Mouse (Mus musculus): Measurements from ENCODE around the gene Ctu2.

The Ctu2 gene

DNA sequence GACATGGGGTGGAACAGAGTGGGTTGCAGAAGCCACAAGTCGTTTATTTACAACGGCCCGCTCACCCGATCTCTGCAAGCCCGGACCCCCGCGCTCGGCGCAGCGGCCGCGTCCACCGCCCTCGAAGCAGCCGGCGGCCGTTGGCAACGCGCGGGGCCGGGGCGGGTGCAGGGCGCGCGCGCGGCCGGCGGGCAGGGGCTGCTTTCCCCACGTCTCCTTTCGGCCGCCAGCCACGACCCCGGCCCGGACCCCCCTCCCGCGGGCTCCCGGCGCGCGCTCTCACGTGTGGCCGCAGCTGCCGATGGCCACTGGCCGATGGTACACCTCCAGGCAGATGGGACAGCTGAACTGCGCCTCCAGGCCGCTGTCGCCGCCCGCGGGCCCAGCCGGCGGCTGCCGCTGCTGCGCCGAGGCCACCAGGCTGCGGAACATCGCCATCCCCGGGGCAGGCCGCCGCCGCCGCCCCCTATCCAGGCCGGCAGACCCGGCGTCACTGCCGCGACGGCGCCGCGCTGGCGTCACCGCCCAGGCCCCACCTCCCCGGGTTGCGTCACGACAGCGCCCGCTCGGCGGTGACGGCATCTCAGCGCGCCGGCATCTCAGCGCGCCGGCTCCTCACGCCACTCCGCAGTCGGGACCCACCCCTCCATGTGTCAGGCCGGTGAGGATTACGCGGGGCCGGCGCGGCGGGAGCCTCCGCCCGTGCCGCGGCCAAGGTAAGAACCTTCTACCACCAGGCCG is at the start of gene Ctu2, which contains the start of gene Rnf166:
Ctu2 (plus strand) TSS at position 564 of the 741 bp plus-strand sequence.
Rnf166 (minus strand) TSS at position 485 of the 741 bp plus-strand sequence.
- in situ Hi-C loops (cut with MboI, MseI), result no loop called here

DNA sequence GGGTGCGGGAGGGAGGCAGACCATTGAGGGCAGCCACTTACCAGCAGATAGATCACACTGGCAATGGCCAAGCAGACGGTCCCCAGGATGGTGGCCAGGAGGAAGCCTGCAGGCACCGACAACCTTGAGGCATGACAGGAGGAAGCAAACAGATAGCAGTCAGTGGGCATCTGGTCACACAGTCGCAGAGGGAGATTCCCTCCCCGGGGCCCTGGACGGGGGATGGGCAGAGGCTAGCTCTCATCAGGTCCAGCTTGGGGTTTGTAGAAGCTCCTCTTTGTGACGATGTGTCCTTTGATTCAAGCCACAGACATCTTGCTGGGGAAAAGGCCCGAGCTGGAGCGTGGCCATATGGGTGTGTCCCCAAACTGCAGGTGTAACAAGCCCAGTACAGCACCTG is 49.8 kb upstream of the Ctu2 start:
- in situ Hi-C loops (cut with MboI, MseI), result no loop called here

DNA sequence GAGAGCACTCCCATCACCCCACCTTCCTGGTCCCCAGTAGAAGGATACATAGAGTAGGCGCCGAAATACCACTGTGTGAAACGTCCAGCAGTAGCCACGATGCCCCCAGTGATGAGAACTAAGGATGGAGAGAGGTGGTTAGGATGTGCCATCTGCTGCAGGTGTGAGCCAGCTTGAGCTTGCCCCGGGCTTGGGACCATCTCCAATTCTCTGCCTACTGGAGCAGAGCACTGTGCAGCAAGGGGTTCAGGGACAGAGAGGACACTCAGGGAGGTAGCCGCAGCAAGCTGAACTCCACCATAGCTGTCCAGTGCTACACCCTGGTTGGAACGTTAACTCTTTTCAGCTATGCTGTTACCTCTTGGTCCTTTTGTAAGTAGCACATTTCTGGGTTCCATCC is 48.3 kb upstream of the Ctu2 start:
- in situ Hi-C loops (cut with MboI, MseI), result no loop called here

DNA sequence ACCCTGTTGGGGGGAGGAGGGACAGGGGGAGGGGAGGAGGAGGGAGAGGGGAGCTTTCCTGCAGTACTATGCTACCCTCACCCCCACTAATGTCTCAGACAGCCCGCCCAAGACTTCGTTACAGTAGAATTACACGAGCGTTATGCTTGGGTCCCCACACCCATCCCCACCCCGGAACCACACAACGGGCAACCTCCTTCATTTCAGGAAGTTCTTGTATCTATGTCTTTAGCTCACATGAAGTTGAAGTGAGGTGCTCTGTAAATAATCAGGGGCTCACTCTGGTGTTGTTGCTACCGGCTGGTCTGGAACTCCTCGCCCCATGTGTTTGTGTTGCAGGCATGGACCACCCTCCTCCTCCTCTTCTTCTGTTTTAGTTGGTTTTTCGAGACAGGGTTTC is 47.8 kb upstream of the Ctu2 start:
- in situ Hi-C loops (cut with MboI, MseI), result no loop called here

DNA sequence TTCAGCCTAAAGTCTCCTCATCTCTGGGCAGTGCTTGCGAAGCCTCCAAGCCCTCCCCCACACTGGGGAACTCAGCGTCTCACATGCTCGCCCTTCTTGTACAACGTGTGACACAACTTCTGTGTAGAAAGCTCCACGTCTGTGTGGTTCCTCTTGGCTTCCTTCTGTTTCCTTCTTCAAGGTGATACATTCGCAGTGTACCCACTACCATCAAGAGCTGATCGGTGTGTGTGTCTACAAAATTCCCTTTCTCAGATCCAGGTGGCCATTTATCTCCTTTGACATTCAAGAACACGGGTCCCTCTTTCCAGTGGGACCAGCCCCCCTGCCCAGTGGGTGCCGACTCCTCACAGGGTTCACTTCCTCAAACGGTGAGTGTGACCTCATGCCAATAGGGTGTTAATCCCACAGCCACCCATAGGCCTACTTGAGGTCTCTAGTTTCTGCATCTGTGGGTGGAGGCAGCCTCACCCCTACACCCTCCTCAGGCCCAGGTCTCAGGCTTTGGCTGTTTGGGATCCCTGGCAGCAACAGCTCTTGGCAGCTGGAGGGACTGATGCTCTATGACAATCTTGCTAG is 45.8 kb upstream of the Ctu2 start:
- in situ Hi-C loops (cut with MboI, MseI), result loop anchor here (5.0 kb wide), 2 partner anchors 42 to 148 kb away; partner anchors contain the start of gene Zfpm1

DNA sequence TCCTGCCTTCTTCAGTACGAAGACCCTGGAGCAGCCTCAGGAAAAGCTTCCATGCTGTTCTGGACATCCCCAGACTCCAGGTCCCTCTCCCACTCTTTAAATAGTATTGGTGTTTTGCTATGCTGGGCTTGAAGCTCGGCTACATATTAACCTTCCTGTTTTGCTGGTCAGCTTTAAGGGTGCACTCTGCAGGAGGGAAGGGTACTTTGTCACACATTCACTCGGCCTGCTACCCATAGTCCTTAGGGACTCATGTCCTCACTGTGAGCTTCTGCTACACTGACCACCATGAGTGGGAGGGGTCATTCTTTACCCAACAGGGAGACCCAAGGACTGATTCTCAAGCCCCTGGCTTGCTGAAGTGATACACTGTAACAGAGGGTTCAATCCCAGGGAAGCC is 45.3 kb upstream of the Ctu2 start:
- in situ Hi-C loops (cut with MboI, MseI), result loop anchor here (5.0 kb wide), 2 partner anchors 42 to 148 kb away; partner anchors contain the start of gene Zfpm1

DNA sequence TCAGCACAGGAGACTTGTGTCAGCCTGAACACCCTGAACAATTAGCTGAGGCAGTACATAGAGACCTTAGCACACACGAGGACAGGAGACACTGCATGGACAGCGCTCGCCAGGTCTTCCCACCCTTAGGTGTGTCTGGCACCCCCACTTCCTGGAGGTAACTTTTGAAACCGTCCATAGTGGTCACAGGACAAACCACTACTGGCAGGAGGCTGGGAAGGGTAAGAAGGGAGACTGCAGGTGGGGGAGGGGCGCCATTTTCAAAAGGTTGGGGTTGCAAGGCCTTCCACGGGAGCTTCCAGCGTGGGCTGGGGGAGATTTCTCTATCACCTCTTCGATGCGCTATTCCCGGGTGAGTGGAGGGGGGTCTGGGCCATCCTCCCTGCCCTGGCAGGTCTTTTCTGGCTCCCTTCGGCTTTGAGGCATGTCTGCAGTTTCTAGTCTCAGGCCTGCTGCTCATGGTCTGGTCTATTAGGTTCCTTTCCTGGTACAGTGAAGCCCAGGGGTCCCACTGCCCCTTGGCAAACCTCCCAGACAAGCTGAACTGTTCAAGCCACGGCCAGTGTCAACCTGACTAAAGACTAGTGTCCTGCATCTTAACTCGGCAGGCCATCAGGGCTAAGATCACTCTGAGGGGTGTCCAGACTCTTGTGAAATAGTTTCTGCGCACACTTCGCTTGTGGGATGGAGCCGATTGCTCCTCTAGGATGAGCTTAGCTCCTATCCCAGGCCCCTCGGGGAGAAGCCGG is 44.1 kb upstream of the Ctu2 start:
- in situ Hi-C loops (cut with MboI, MseI), result loop anchor here (5.0 kb wide), 2 partner anchors 40 to 150 kb away; partner anchors contain the start of gene Zfpm1

DNA sequence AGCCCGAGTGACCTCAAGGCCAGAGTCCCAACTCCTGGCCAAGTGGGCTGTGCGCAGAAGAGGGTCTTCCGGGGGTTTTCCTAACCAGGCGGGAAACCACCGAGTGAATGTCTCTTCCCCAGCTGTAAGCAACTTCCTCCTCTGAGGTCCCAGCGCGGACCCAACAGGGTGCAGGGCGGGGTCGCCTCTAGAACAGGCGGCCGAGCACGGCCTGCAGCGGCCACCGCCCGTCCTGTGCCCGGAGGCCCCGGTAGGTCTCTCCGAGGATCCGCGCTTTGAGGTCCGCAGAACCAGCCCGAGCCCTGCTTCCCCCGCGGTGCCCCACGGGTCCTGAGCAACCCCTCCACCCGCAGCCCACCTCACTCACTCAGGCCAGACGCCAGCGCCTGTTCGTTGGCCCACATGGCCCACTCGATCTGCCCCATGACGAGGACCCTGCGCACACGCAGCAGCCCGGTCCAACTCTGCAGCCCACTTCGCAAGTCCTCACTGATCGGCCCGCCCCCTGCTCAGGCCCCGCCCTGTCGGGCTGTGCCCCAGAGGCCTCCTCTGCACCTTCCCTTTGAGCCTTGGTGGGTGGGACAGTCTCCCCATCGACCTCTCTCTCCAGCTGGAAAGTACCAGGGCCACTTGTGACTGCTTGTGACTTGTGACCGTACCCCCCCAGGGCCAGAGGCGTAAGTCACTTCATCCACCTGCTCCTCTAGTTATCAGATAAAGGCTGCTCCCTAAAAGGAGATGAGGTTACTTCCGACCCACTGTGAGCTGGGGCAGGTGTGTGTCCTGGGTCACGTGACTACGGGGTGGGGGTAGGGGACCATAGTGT is 43.3 kb upstream of the Ctu2 start, which contains the start of gene Cyba:
Cyba (minus strand) TSS at position 488 of the 826 bp plus-strand sequence.
- in situ Hi-C loops (cut with MboI, MseI), result loop anchor here (5.0 kb wide), 2 partner anchors 40 to 150 kb away; partner anchors contain the start of gene Zfpm1

DNA sequence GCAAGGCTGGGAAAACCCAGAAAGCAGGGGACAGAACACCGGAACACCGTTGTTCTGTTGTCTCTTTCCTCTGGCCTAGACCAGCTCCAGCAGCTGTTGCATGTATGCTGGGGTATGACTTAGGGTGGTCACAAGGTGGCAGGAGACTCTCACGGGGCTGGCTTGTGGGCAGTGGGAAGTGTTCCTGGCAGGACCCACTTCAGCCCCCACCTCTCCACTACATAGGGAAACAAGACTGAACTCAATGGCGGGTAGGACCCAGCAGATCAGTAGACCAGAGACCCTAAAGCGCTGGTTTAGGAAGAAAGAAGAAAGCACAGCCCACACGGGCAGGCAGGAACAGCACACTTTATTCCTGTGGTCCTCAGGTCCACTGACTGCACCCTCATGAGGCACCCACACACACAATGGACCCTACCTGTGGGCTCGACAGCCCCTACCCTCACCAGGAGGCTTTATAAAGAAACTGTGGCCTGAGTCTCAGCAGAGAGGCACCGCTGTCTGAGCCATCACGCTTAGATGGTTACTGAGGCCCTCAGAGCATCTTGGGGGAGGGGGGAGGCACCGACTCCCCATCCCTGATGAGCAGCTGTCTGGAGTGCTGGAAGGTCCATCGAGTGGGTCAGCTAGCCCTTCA is 42.6 kb upstream of the Ctu2 start:
- in situ Hi-C loops (cut with MboI, MseI), result loop anchor here (5.0 kb wide), 2 partner anchors 39 to 151 kb away; partner anchors contain the start of gene Zfpm1

DNA sequence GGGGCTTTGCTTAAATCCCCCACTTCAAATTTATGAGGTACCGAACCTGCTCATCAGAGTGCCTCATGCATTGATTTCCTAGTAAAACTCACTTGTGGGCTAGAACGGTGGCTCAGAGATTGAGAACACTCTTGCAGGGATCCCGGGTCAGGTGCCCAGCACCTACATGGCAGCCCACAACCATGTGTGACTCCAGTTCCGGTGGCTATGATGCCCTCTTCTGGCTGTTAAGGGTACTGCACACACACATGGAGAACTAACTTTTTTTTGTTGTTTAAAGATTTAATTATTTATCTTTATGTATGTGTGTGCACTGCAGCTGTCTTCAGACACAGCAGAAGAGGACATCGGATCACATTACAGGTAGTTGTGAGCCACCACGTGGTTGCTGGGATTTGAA is 40.6 kb upstream of the Ctu2 start:
- in situ Hi-C loops (cut with MboI, MseI), result no loop called here

DNA sequence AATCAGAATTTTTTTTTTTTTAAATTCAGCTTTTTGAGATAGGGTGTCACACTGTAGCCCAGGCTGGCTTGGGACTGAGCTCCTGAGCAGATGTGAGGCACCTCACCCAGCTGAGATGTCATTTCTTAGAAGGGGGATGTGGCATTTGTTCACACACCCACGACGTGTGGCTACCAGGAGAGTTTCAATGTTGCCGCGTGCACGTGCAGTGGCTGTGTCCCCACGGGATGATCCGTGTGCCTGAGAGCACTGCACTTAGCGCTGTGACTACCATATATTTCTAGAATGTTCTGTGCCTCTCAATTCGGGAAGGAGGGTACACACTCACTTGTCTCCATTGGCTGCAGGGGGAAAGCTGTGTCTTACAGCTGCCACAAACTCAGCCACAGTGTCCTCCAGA is 39.8 kb upstream of the Ctu2 start:
- in situ Hi-C loops (cut with MboI, MseI), result no loop called here

DNA sequence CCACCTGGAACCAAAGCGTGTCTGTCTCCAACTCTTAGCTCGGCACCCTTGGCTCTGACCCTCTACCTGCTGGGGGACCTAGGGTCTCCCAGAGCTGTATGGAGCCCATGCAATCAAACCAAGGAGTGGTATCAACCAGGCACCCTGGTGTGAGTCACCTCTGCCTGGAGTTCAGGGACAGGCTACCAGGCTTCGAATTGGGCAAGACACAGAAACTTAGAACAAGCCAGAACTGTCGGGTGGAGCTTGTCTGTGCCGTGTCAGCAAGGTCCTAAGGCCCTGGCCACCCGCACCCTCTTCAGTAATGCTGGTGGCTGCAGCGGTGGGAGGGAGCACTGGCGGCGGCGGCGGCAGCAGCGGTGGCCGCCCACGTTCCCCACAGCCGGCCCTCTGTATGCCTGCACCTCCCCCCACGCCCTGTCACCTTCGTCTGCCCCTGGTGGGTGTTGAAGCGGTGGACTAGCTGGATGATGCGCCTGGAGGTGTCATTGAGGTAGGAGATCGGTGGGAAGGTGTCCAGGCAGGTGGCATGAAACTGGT is 39.3 kb upstream of the Ctu2 start:
- in situ Hi-C loops (cut with MboI, MseI), result no loop called here

DNA sequence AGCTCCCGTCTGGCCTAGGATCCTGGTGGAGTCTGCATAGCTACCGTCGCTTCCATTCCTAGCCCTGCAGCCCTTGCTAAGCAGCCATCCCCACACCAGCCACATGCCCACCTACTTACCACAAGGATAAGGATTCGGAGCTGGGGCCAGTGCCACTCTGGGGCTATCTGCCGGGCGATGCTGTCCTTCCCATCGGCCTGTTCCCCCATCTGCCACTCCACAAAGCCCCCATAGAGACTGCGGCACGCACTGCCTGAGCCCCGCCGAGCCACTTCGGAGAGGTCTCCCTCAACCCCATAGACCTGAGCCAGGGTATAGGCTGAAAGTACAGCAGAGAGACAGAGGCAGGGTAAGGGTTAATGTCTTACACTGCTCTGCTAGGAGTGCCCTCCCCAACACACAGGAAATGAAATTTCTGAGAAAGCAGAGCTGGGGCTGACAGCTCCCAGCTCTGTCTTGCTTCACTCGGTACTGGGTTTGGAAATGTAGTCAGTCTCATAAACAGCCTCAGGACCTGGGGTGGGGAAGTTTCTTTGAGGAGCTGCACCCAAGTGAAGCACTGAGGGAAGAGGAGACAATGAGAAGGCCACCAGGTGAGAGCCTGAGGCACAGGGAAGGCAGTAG is 38.1 kb upstream of the Ctu2 start:
- in situ Hi-C loops (cut with MboI, MseI), result no loop called here

DNA sequence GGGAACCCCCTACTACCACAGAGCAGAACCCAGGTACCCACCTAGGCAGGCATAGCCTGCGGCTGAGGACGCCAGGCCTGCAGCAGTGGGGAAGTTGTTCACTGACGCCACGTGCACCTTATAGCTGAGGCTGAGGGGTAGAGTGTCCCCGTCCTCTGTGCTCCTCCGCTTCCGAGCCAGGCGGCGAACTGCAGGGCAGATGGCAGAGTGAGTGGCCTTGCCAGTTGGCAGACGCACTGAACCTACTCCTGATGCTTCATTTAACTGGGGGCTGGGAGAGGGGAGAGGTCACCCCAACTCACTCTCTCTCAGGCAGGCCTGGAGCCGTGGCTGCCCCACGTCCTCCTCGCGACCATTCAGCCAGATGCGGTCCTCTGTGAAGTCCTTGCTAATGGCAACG is 36.6 kb upstream of the Ctu2 start:
- in situ Hi-C loops (cut with MboI, MseI), result no loop called here

DNA sequence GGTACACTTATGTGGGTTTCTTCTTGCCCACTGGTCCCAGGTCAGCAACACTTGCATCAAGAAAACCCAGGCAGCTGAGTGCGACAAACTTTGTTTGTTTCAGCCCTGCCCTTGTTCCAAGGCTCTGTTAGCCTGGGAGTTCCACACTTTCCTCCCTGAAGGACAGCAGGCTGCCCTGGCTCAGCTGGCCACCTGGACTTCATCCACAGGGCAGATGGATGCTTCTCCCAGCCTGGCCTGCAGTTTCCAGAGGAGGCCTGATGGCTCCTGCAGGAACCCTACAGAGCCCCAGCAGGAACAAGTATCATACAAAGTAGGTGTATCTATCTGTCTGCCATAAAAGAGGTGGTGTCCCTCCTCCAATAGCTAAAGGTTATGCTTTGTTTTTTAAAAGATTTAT is 34.6 kb upstream of the Ctu2 start:
- in situ Hi-C loops (cut with MboI, MseI), result loop anchor here (5.0 kb wide), 1 partner anchor 614 kb away; the partner anchor contains the start of gene Klhdc4

DNA sequence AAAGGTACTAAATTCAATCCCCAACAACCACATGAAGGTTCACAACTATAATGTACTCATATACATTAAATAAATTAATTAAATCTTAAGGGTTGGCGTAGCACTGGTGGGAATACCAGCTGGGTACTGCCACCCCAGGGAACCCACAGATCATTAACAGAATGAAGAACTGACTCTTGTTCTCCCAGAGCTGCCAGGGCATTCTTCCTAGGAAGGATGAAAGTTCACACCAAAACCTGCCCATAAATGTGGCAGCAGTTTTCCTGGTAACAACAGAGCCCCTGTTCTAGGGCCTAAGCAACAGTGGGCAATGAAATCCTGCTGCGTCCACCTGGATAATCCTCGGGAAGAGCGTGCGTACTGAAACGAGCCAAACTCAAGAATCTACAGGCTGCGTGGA is 33.6 kb upstream of the Ctu2 start:
- in situ Hi-C loops (cut with MboI, MseI), result loop anchor here (5.0 kb wide), 1 partner anchor 615 kb away; the partner anchor contains the start of gene Klhdc4

DNA sequence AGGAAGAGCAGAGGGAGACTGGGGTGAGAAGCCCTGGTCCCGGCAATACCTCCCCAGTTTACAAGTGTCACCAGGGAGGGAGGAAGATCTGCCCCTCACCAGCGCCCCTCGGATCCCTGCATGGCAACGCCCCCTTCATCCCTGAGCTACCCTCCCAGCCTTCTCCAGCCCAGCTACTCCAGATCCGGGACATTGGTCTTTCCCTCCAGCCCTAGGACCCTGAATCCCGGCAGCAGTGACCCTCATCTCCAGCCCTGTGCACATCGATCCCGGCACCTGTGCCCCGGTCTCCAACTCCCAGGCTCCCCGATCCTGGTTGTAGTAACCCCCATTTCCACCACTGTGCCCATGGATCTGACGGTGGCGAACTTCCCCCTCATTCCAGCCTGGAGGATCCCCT is 33.2 kb upstream of the Ctu2 start:
- in situ Hi-C loops (cut with MboI, MseI), result loop anchor here (5.0 kb wide), 1 partner anchor 615 kb away; the partner anchor contains the start of gene Klhdc4

DNA sequence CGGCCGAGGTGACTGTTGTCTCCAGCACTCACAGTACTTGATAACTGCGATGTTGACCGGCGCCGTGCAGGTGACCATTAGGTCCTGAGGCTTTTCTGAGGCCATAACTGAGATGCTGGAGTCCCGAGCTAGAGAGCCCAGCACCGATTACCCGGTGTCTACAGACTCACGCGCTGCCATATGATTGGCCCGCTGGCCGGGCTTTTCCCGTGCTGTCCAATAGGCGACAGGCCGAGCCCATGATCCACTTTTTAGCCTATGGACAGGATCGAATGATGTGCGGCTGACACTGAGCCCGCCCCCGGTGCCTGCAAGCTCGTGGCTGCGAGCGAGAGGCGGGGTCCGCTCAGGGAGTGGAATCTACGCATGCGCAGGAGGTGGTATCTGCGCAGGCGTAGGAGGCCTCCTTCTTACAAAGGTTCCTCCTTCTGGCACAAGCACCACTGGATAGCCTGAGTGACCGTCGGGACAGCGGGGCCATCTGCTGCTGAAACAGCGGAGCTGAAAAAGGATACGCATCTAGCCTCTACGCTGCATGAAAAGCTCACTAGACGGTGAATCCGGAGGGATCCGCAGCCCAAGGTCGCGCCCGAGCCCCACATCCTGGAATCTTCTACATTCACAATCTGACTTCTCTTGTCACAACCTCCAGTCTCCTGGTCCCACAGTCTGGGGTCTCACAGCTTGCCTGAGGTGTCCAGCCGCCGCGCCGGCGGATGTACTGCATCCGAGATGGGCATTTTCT is 32.5 kb upstream of the Ctu2 start, which contains the start of gene Mvd:
Mvd (minus strand) TSS at position 161 of the 745 bp plus-strand sequence.
- in situ Hi-C loops (cut with MboI, MseI), result loop anchor here (5.0 kb wide), 1 partner anchor 616 kb away; the partner anchor contains the start of gene Klhdc4

All from regulatory T cell (primary cell).